Mouse (Mus musculus) heart, postnatal 0 days (tissue): ENCODE data around the gene Zfp688. TPM values are rescaled to one million over a fixed set of nuclear protein-coding genes. Genes with fewer than 3 reads are reported as not detected.
A peak's percentile ranks its signal among the peaks of the same experiment; 100 is the strongest.
"Not testable (repeated sequence)": the region's sequence is repeated elsewhere in the genome, so short reads cannot be mapped to it uniquely, and the experiment has no call there.

Experiments
- ATAC-seq: fragments of 200-750 bp; cut with Nextera tagmentation; 2 replicates; pipeline ENCODE4 v1.8.0; 2017; ENCODE audit warnings: low read depth, moderate number of reproducible peaks, moderate library complexity; ENCODE audit not compliant: insufficient read depth
- DNase-seq: peaks from one replicate; pipeline ENCODE4 v3.0.0-alpha.2; 2016; ENCODE audit warnings: low spot score
- H3K27ac ChIP-seq: fragments of 300-500 bp; sonication (generic); 2 replicates; pipeline ENCODE4 v1.5.1; 2014; ENCODE audit warnings: low read depth, mild to moderate bottlenecking
- H3K27me3 ChIP-seq: fragments of 300-500 bp; sonication (generic); 2 replicates; pipeline ENCODE4 v1.6.1; 2014; ENCODE audit warnings: low read length, mixed read lengths; ENCODE audit not compliant: control insufficient read depth, insufficient read depth
- H3K36me3 ChIP-seq: fragments of 300-500 bp; sonication (generic); replicated peaks from 2 replicates; pipeline ENCODE4 v1.6.1; 2014; ENCODE audit warnings: low read length, mixed read lengths; ENCODE audit not compliant: control insufficient read depth, insufficient read depth
- H3K4me1 ChIP-seq: fragments of 300-500 bp; sonication (generic); 2 replicates; pipeline ENCODE4 v1.6.1; 2014; ENCODE audit warnings: antibody characterized with exemption; ENCODE audit not compliant: control insufficient read depth, insufficient read depth
- H3K4me2 ChIP-seq: fragments of 300-500 bp; sonication (generic); 2 replicates; pipeline ENCODE4 v1.6.1; 2014; ENCODE audit warnings: low read depth, mild to moderate bottlenecking, low read length, moderate library complexity
- H3K4me3 ChIP-seq: fragments of 300-500 bp; sonication (generic); 2 replicates; pipeline ENCODE4 v1.5.1; 2014; ENCODE audit warnings: low read depth, low read length
- H3K9ac ChIP-seq: fragments of 300-500 bp; sonication (generic); replicated peaks from 2 replicates; pipeline ENCODE4 v1.6.1; 2014; ENCODE audit warnings: low read depth, low read length, mixed read lengths
- H3K9me3 ChIP-seq: fragments of 300-500 bp; sonication (generic); replicated peaks from 2 replicates; pipeline ENCODE4 v1.6.1; 2016; ENCODE audit warnings: low read length; ENCODE audit not compliant: control insufficient read depth
- CTCF ChIP-seq: IDR thresholded peaks from 2 replicates; pipeline ENCODE4 v1.5.1; 2016; ENCODE audit warnings: antibody characterized with exemption, control low read depth, low read depth
- EP300 ChIP-seq: IDR thresholded peaks from 2 replicates; pipeline ENCODE4 v1.6.1; 2016; ENCODE audit warnings: antibody characterized with exemption, low read depth
- WGBS: fragments of 180-500 bp; shearing (Covaris S2); extraction: QIAGEN DNeasy Blood & Tissue Kit; methylation state at CpG from one replicate; pipeline ENCODE4 v1.1.7; 2014; 5-methylcytosine and 5-hydroxymethylcytosine counted together
- polyA plus RNA-seq: library from polyadenylated mRNA; unstranded; fragments of >200 nt; fragmentation: Nextera tagmentation; extraction: Ambion mirVana; gene quantifications from 2 replicates; pipeline ENCODE4 v1.2.1, GENCODE M21; 2015
- total RNA-seq: library from RNA; depleted of rRNA; stranded (reverse); fragments of >200 nt; gene quantifications from 2 replicates; pipeline ENCODE4 v1.2.3, GENCODE M21; 2014; ENCODE audit warnings: low replicate concordance; rRNA removed

The Zfp688 gene
- total and polyA plus RNA-seq, 2 experiments from 2014 or later = 8.1 to 11.3 TPM

DNA sequence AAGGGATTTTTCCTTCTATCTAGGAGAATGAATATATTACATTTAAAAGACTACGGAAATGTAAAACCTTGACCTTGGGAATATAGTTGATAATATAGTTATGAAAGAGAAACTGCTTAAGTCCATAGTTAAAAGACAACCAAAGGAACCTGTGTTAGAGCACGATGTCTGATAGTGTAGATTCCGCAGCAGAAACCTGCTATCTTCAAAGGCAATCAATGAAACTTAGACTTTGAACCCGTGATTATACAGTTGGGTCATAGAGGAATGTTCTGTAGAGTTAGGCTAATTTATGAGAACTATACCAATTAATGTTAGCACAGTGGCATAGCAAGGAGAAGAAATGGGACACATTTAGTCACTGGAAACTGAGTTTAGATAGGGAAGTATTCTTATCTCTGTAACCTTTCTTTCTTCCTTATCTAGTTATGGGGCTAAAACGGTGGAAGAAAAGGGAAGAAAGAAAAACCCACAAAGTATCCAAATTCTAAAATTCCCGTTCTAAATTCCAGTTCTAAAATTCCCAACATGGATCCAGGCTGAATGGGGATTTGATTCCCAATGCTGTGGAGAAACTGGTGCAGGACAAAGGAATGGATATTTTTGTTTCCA lies 43.5 kb downstream of the Zfp688 start:
- Histone ChIP-seq H3K9ac (no peak overlapping the region), H3K4me1 (no peaks in the 10 kb centered on the region), H3K4me3 (no peak overlapping the region), H3K27me3 (no peaks in the 10 kb centered on the region), H3K27ac (no peak overlapping the region), H3K36me3 (no peaks in the 10 kb centered on the region), H3K4me2 (no peak overlapping the region), H3K9me3 (no peaks in the 10 kb centered on the region)
- DNase-seq (no peak), ATAC-seq (no peak)
- TF ChIP-seq EP300 (no peak), CTCF (no peak)
- 57% methylated on average over 6 of the region's 6 CpGs for WGBS

DNA sequence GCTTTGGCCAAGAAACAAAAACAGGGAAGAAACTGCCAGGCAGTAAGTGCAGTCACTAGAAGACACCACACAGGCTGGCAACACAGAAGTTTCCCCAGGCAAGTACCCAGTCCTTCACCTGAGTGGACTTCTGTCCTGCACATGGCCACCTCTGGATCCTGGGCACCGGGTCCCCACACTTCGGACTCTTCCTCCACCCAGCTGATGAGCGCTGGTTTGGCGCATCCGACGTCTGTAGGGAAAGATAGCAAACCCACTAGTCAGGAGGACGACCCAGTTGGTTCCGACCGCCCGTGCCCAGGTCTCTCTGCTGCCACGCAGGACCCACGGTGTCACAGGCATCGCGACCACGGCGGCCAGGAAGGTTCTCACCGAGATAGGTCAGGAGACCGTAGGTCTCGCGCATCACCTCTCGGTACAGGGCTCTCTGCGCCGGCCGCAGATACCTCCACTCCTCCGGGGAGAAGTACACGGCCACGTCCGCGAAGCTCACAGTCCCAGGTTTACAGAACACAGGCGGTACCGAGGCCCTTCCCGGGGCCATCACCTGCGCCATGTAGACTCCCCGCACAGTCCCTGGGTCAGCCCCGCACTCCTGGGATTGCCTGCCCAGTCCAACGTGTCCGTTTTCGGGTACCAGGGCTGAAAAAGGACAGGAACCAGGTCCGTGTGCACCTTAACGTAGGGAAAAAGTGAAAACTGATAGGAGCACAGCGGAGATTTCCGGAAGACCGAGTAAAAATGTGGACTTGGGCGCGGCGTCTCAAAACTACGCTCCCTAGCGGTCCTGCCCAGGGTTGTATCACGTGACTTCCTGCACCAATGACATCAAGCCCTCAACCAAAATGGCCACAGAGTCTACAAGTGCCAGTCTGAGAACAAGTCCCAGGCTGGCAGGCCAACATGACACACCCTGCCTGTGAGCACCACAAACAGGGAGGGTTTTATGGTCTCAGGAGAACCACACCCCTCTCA lies 46.3 kb downstream of the Zfp688 start, which contains the start of gene Zfp747:
Gene Zfp747, minus strand, starts transcription at position 780 of the 975 bp plus-strand sequence.
- not testable (repeated sequence) for H3K36me3 ChIP-seq, H3K4me1 ChIP-seq, H3K9me3 ChIP-seq, H3K27me3 ChIP-seq
- Histone ChIP-seq H3K9ac (peak within 1 kb of the TSS; percentile 79), H3K4me2 (peak within 1 kb of the TSS; percentile 84), H3K4me3 (peak within 1 kb of the TSS; percentile 54), H3K27ac (peak within 1 kb of the TSS; percentile 58; the same call in 1 of the 2 replicates)
- peak; percentile 66 for TF ChIP-seq CTCF
- WGBS = under 1% methylated on average over 48 of the region's 49 CpGs
- DNase-seq = peak; percentile 94
- peak; percentile 96 for ATAC-seq

DNA sequence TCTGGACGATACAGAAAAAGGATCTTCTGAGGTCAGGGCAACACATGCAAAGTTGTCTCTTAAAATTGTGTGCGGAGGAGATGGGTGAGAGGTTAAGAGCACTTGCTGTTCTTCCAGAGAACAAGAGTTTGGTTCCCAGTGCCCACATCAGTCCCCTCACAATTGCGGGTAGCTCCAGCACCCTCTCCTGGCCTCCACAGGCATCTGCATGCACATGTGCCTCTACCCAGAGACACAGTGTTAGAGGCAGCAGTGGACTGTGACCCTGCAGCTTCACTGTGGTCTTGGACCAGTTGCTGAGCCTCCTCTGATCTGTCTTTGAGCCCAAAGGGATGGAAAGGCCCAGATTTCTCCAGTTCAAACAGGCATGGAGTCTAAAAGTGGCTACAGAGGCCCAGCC lies 50.0 kb downstream of the Zfp688 start:
- 82% methylated on average over 3 of the region's 3 CpGs for WGBS
- not testable (repeated sequence) for H3K9ac ChIP-seq, DNase-seq, H3K4me2 ChIP-seq, H3K27me3 ChIP-seq, ATAC-seq, H3K4me3 ChIP-seq, H3K36me3 ChIP-seq, H3K27ac ChIP-seq, H3K9me3 ChIP-seq, H3K4me1 ChIP-seq

DNA sequence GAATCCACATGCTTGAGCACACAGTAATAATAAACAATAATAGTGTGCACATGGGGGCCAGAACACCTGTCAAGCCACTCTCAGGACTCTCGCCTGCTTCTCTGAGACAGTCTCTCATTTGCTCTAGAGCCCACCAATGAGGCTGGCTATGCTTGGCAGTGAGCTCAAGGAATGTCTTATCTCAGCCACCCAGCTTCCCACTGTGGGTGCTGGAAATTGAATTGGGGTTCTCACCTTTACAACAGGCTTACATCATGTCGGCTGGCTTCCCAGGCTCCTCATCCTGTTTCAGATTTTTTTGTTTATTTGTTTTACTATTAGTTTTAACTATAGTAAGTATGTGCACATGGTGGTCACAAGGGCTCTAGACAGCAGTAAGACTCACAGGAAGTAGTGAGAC lies 50.7 kb downstream of the Zfp688 start:
- no peaks in the 10 kb centered on the region for H3K4me1 ChIP-seq
- no peaks in the 10 kb centered on the region for H3K9me3 ChIP-seq
- no peak overlapping the region for H3K9ac ChIP-seq
- no peak overlapping the region for H3K4me3 ChIP-seq
- TF ChIP-seq EP300 (no peak), CTCF (no peak)
- no peaks in the 10 kb centered on the region for H3K27me3 ChIP-seq
- no peaks in the 10 kb centered on the region for H3K36me3 ChIP-seq
- DNase-seq = no peak
- no peak overlapping the region for H3K4me2 ChIP-seq
- no peak overlapping the region for H3K27ac ChIP-seq
- ATAC-seq = no peak
- WGBS = 60% methylated on average over 2 of the region's 2 CpGs

Other genes with a start within 250 kb of the Zfp688 start
- gene Cd2bp2, start 226.0 kb downstream of the Zfp688 start, total RNA-seq = 39.3 and 39.9 TPM in 2 replicates
- gene Cd2bp2, start 226.0 kb downstream of the Zfp688 start, polyA plus RNA-seq = 26.9 and 27.2 TPM in 2 replicates
- gene Tbc1d10b, start 213.6 kb downstream of the Zfp688 start, total RNA-seq = 30.2 and 45.3 TPM in 2 replicates
- 9.6 and 10.8 TPM in 2 replicates for gene Tbc1d10b, start 213.6 kb downstream of the Zfp688 start, polyA plus RNA-seq
- 22.1 TPM in 1 of 2 replicates, not detected in the other for gene Mylpf, start 213.2 kb downstream of the Zfp688 start, total RNA-seq
- gene Mylpf, start 213.2 kb downstream of the Zfp688 start, polyA plus RNA-seq = 3.2 and 5.4 TPM in 2 replicates
- gene Zfp553, start 189.0 kb downstream of the Zfp688 start, total RNA-seq = 11.8 and 18.5 TPM in 2 replicates
- gene Zfp553, start 189.0 kb downstream of the Zfp688 start, polyA plus RNA-seq = 10.9 and 11.2 TPM in 2 replicates
- 2.3 and 8.6 TPM in 2 replicates for gene Sept1, start 188.9 kb downstream of the Zfp688 start, total RNA-seq
- 18.7 and 19.4 TPM in 2 replicates for gene Sept1, start 188.9 kb downstream of the Zfp688 start, polyA plus RNA-seq
- 38.5 and 43.6 TPM in 2 replicates for gene Zfp771, start 177.8 kb downstream of the Zfp688 start, total RNA-seq
- gene Zfp771, start 177.8 kb downstream of the Zfp688 start, polyA plus RNA-seq = 23.3 and 26.4 TPM in 2 replicates
- gene Dctpp1, start 161.4 kb downstream of the Zfp688 start, total RNA-seq = 152 and 165 TPM in 2 replicates
- 94.2 and 97.1 TPM in 2 replicates for gene Dctpp1, start 161.4 kb downstream of the Zfp688 start, polyA plus RNA-seq
- 76.5 and 78.0 TPM in 2 replicates for gene Sephs2, start 148.0 kb downstream of the Zfp688 start, total RNA-seq
- 51.8 and 55.7 TPM in 2 replicates for gene Sephs2, start 148.0 kb downstream of the Zfp688 start, polyA plus RNA-seq
- 1.7 and 4.0 TPM in 2 replicates for gene Itgal, start 125.8 kb downstream of the Zfp688 start, total RNA-seq
- 0.96 and 1.1 TPM in 2 replicates for gene Itgal, start 125.8 kb downstream of the Zfp688 start, polyA plus RNA-seq
- gene Zfp768, start 76.5 kb downstream of the Zfp688 start, total RNA-seq = 46.8 and 54.3 TPM in 2 replicates
- 18.4 and 22.0 TPM in 2 replicates for gene Zfp768, start 76.5 kb downstream of the Zfp688 start, polyA plus RNA-seq
- 5.8 TPM in 2 replicates for gene Zfp747, start 46.0 kb downstream of the Zfp688 start, total RNA-seq
- gene Zfp747, start 46.0 kb downstream of the Zfp688 start, polyA plus RNA-seq = 3.0 and 3.8 TPM in 2 replicates
- gene 9130019O22Rik, start 34.9 kb downstream of the Zfp688 start, total RNA-seq = 2.4 and 3.2 TPM in 2 replicates
- gene 9130019O22Rik, start 34.9 kb downstream of the Zfp688 start, polyA plus RNA-seq = 2.8 TPM in 2 replicates
- 12.1 and 24.7 TPM in 2 replicates for gene E430018J23Rik, start 28.4 kb downstream of the Zfp688 start, total RNA-seq
- gene E430018J23Rik, start 28.4 kb downstream of the Zfp688 start, polyA plus RNA-seq = 3.3 and 3.7 TPM in 2 replicates
- gene Zfp764, start 15.2 kb downstream of the Zfp688 start, total RNA-seq = 6.4 and 11.3 TPM in 2 replicates
- gene Zfp764, start 15.2 kb downstream of the Zfp688 start, polyA plus RNA-seq = 3.2 and 3.3 TPM in 2 replicates
- gene Zfp689, start 27.1 kb upstream of the Zfp688 start, total RNA-seq = 1.9 and 3.0 TPM in 2 replicates
- gene Zfp689, start 27.1 kb upstream of the Zfp688 start, polyA plus RNA-seq = 2.4 and 2.6 TPM in 2 replicates
- 33.7 and 35.4 TPM in 2 replicates for gene Prr14, start 37.5 kb upstream of the Zfp688 start, total RNA-seq
- 22.3 and 24.7 TPM in 2 replicates for gene Prr14, start 37.5 kb upstream of the Zfp688 start, polyA plus RNA-seq
- gene Fbrs, start 57.1 kb upstream of the Zfp688 start, total RNA-seq = 19.1 and 31.1 TPM in 2 replicates
- 5.4 and 5.9 TPM in 2 replicates for gene Fbrs, start 57.1 kb upstream of the Zfp688 start, polyA plus RNA-seq
- 21.8 and 29.3 TPM in 2 replicates for gene Srcap, start 89.9 kb upstream of the Zfp688 start, total RNA-seq
- gene Srcap, start 89.9 kb upstream of the Zfp688 start, polyA plus RNA-seq = 15.0 and 16.1 TPM in 2 replicates
- 12.5 and 17.4 TPM in 2 replicates for gene Gm42715, start 97.5 kb upstream of the Zfp688 start, total RNA-seq
- gene Gm42715, start 97.5 kb upstream of the Zfp688 start, polyA plus RNA-seq = 4.8 and 5.0 TPM in 2 replicates
- gene Tmem265, start 139.3 kb upstream of the Zfp688 start, total RNA-seq = not detected in 2 replicates
- gene Tmem265, start 139.3 kb upstream of the Zfp688 start, polyA plus RNA-seq = 2.6 and 3.3 TPM in 2 replicates
- gene Phkg2, start 151.3 kb upstream of the Zfp688 start, total RNA-seq = 27.3 and 44.1 TPM in 2 replicates
- gene Phkg2, start 151.3 kb upstream of the Zfp688 start, polyA plus RNA-seq = 22.2 and 23.1 TPM in 2 replicates
- 9.9 and 15.0 TPM in 2 replicates for gene Ccdc189, start 166.5 kb upstream of the Zfp688 start, total RNA-seq
- 16.0 and 17.6 TPM in 2 replicates for gene Ccdc189, start 166.5 kb upstream of the Zfp688 start, polyA plus RNA-seq
- gene Rnf40, start 166.7 kb upstream of the Zfp688 start, total RNA-seq = 20.7 and 26.6 TPM in 2 replicates
- 21.3 and 23.1 TPM in 2 replicates for gene Rnf40, start 166.7 kb upstream of the Zfp688 start, polyA plus RNA-seq
- gene Zfp629, start 193.7 kb upstream of the Zfp688 start, total RNA-seq = 16.8 and 22.0 TPM in 2 replicates
- gene Zfp629, start 193.7 kb upstream of the Zfp688 start, polyA plus RNA-seq = 6.9 and 11.3 TPM in 2 replicates